Mouse (Mus musculus) CH12.LX (cell line): ENCODE measurements at regions not wholly inside any gene's neighbourhood (a gene's known extent, or its start where the extent isn't known, plus 50 kb on each side); places are given as distances from the start of the nearest gene placed in this dataset.

ENCODE experiments used
- BHLHE40 ChIP-seq: IDR thresholded peaks from 2 replicates; pipeline ENCODE4 v1.6.1; 2011; ENCODE audit warnings: mild to moderate bottlenecking, low read depth, low read length, improper control_type of control experiment
- MAFK ChIP-seq: IDR thresholded peaks from 2 replicates; pipeline ENCODE4 v1.6.1; 2011; ENCODE audit warnings: low read length, improper control_type of control experiment; ENCODE audit not compliant: insufficient replicate concordance
- TCF12 ChIP-seq: IDR thresholded peaks from 2 replicates; pipeline ENCODE4 v1.6.1; 2014; ENCODE audit warnings: low read depth, mild to moderate bottlenecking, inconsistent platforms, low read length, improper control_type of control experiment
- USF1 ChIP-seq: IDR thresholded peaks from 2 replicates; pipeline ENCODE4 v1.6.1; 2014; ENCODE audit warnings: low read depth, mild to moderate bottlenecking, inconsistent platforms, low read length, improper control_type of control experiment
- USF2 ChIP-seq: conservative IDR thresholded peaks from 2 replicates; pipeline ENCODE4 v1.6.1; 2011; ENCODE audit warnings: low read depth, low read length, improper control_type of control experiment
- ZMIZ1 ChIP-seq: IDR thresholded peaks from 2 replicates; pipeline ENCODE4 v1.6.1; 2012; ENCODE audit warnings: low read depth, mild to moderate bottlenecking, inconsistent platforms, low read length, improper control_type of control experiment

DNA sequence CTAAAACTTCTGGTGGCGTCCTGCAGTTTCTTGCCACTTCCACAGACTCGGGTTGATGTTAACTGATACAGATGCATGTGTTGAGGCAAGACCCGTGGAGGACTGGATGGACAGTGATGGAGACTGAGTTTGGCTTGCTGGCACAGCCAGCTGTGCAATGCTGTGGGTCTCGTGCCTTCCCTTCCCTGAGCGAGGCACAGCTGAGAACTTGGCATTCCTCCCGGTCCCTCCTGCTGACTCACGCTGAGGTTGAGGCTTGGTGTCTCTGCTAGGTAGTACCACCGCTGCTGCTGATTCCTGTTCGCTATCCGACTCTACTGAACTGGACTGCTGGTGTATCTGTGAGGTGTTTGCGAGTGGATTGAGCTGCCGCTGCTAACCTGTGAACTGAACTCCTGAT, 109.2 kb downstream of the Kif26a start:
- TF ChIP-seq MAFK (no peak), USF2 (no peak), BHLHE40 (no peak), USF1 (no peak), TCF12 (no peak), ZMIZ1 (no peak)
